Comparison of ENCODE assay signal across 12 mouse cellular contexts in genomic region chr16:58349354-58349753, GRCm38 (mm10). TPM values are rescaled to one million over a fixed set of nuclear protein-coding genes. Genes with fewer than 3 reads are reported as not detected.
DNase-seq lines count a peak whose midpoint lies in the region; ATAC-seq and TF ChIP-seq lines count a peak whose summit lies in the region.
"Had no signal": no experiment of that assay in that cellular context is flagged by ENCODE, and none has a peak within 500 bp of the region (broad histone marks: within the 10 kb centered on the region; RNA-seq: fewer than 3 reads in every experiment).

No protein-coding gene starts in this region.

- TF ChIP-seq CTCF in brain, embryonic 14.5 days (IDR thresholded peaks at IDR 0.05; ENCODE audit: borderline replicate concordance, extremely low read depth, insufficient read depth, insufficient read length) = no peak

- H3K27me3 ChIP-seq in limb, embryonic 11.5 days (ENCODE audit: control insufficient read depth, insufficient read depth, low read length) = no peaks in the 10 kb centered on the region
- no peaks in the 10 kb centered on the region for H3K27me3 ChIP-seq in liver, embryonic 12.5 days (replicated peaks)
- H3K27me3 ChIP-seq: kidney, embryonic 15.5 days; midbrain, embryonic 12.5 days; Patski had no signal

- no peak overlapping the region for H3K4me2 ChIP-seq in limb, embryonic 11.5 days (ENCODE audit: low read depth, severe bottlenecking)
- no peak overlapping the region for H3K4me2 ChIP-seq in liver, embryonic 12.5 days
- H3K4me2 ChIP-seq: kidney, embryonic 15.5 days; midbrain, embryonic 12.5 days had no signal

- H3K9ac ChIP-seq in limb, embryonic 11.5 days (ENCODE audit: low read length) = no peak overlapping the region
- no peak overlapping the region for H3K9ac ChIP-seq in liver, embryonic 12.5 days
- H3K9ac ChIP-seq: kidney, embryonic 15.5 days; midbrain, embryonic 12.5 days had no signal

- ATAC-seq in limb, embryonic 11.5 days (ENCODE audit: insufficient number of reproducible peaks, low FRiP score, low TSS enrichment, low read depth) = no peak
- no peak for ATAC-seq in liver, embryonic 12.5 days
- ATAC-seq: Patski had no signal

- no peaks in the 10 kb centered on the region for H3K4me1 ChIP-seq in limb, embryonic 11.5 days (ENCODE audit: control insufficient read depth, insufficient read depth, low read length)
- H3K4me1 ChIP-seq in liver, embryonic 12.5 days = no peaks in the 10 kb centered on the region
- H3K4me1 ChIP-seq: kidney, embryonic 15.5 days; midbrain, embryonic 12.5 days had no signal

- DNase-seq in gastrocnemius, adult 18-20 months (ENCODE audit: low spot score) = peak; percentile 54
- no peak for DNase-seq in gastrocnemius, postnatal 4 days (ENCODE audit: low spot score in 2 of 2)
- DNase-seq in brain, embryonic 14.5 days (ENCODE audit: low read depth) = peak; percentile 12
- DNase-seq in forelimb bud, embryonic 11.5 days (ENCODE audit: low read depth, low spot score) = peak; percentile 61
- peak; percentile 27 for DNase-seq in limb, embryonic 11.5 days (ENCODE audit: low spot score)
- no peak for DNase-seq in adrenal gland, adult 2 months
- no peak for DNase-seq in testis, postnatal 14 days (ENCODE audit: low spot score)
- DNase-seq: lung, adult 2 months had no signal

- TF ChIP-seq POLR2A in brain, embryonic 14.5 days (IDR thresholded peaks at IDR 0.05; ENCODE audit: borderline replicate concordance, extremely low read depth, insufficient read depth, insufficient read length, poor library complexity, severe bottlenecking) = no peak

- H3K9me3 ChIP-seq in limb, embryonic 11.5 days (ENCODE audit: control insufficient read depth, low read length) = no peaks in the 10 kb centered on the region
- H3K9me3 ChIP-seq in liver, embryonic 12.5 days (replicated peaks) = no peaks in the 10 kb centered on the region
- H3K9me3 ChIP-seq: kidney, embryonic 15.5 days; midbrain, embryonic 12.5 days had no signal

- 23% methylated on average over 5 of the region's 5 CpGs for WGBS in limb, embryonic 11.5 days
- WGBS in liver, embryonic 12.5 days (ENCODE audit: insufficient replicate concordance) = 62% methylated on average over 5 of the region's 5 CpGs

- H3K36me3 ChIP-seq in limb, embryonic 11.5 days (ENCODE audit: control insufficient read depth, insufficient read depth, low read length) = no peaks in the 10 kb centered on the region
- H3K36me3 ChIP-seq in liver, embryonic 12.5 days = no peaks in the 10 kb centered on the region
- H3K36me3 ChIP-seq: kidney, embryonic 15.5 days; midbrain, embryonic 12.5 days had no signal

- no peak overlapping the region for H3K4me3 ChIP-seq in limb, embryonic 11.5 days (ENCODE audit: low read depth, low read length)
- no peak overlapping the region for H3K4me3 ChIP-seq in liver, embryonic 12.5 days
- H3K4me3 ChIP-seq: kidney, embryonic 15.5 days; midbrain, embryonic 12.5 days had no signal

- H3K27ac ChIP-seq in limb, embryonic 11.5 days (replicated peaks; ENCODE audit: low read depth, low read length) = no peak overlapping the region
- no peak overlapping the region for H3K27ac ChIP-seq in liver, embryonic 12.5 days
- H3K27ac ChIP-seq: kidney, embryonic 15.5 days; midbrain, embryonic 12.5 days had no signal

RNA-seq across cellular contexts. Expression of gene Dcbld2, which starts 58.9 kb away (rescaled TPM):
- 1 to 10 TPM; 3.6 to 4.2 TPM for total RNA-seq in gastrocnemius, adult 18-20 months (2021)
- 10 to 100 TPM; 21.8 to 23.2 TPM for total RNA-seq in gastrocnemius, postnatal 4 days (2021)
- polyA plus RNA-seq in brain, embryonic 14.5 days (2012; rRNA removed) = 20.2 and 31.6 TPM in 2 replicates
- 10.2 and 13.9 TPM in 2 replicates for polyA plus RNA-seq in limb, embryonic 11.5 days (2014; fragmentation: Nextera tagmentation; extraction: Ambion mirVana)
- 10 to 100 TPM in 1 of 2 experiments, 1 to 10 TPM in 1; 9.9 to 14.0 TPM for total RNA-seq in adrenal gland, adult 2 months (2021)
- polyA plus RNA-seq in adrenal gland, adult 2 months (2012; rRNA removed) = 4.2 and 4.4 TPM in 2 replicates
- polyA plus RNA-seq in liver, embryonic 12.5 days (2016; fragmentation: Nextera tagmentation; extraction: Ambion mirVana) = 4.7 and 6.1 TPM in 2 replicates

Comparison
In these comparisons a context has a peak if more than half of its experiments do, and no peak if none do; other contexts are left out.
1. DNase-seq: peak in gastrocnemius, adult 18-20 months (single experiment), brain, embryonic 14.5 days (single experiment), forelimb bud, embryonic 11.5 days (single experiment) and limb, embryonic 11.5 days (single experiment); none in gastrocnemius, postnatal 4 days (0 of 2), adrenal gland, adult 2 months (single experiment) and testis, postnatal 14 days (single experiment).